10 mouse cellular contexts compared by ENCODE assay signal in the genomic region with DNA sequence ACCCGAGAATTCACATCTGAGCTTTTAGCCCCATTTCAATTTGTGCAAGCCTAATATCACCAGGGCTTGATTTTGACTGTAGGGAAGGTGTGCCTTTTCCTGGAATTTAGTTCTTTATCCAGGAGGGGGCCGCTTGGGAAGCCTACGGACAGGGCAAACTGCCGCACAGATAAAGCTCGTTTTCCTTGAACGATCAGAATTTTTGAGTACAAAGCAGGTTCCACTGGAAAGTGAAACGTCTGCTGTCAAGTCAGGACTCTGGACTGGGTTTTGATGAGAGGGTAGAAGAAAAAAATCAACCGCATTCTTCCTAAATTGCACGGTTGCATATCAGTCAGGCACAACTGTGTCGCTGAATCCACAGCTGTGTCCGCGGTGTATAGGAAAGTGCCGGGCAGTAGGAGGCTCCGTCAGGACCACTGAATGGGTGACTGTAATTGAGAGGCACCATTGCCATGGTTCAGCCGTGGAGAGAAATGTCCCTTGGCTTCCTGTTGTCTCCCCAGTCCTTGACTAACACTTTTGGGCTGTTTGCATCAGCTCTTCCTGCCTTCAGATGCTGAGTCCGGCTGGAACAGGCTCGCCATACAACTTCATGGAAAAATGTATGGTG. TPM values are rescaled to one million over a fixed set of nuclear protein-coding genes. Genes with fewer than 3 reads are reported as not detected.
DNase-seq lines count a peak whose midpoint lies in the region; ATAC-seq and TF ChIP-seq lines count a peak whose summit lies in the region.
"Had no signal": no experiment of that assay in that cellular context is flagged by ENCODE, and none has a peak within 500 bp of the region (broad histone marks: within the 10 kb centered on the region; RNA-seq: fewer than 3 reads in every experiment).

No protein-coding gene starts in this region.

- no peaks in the 10 kb centered on the region for H3K36me3 ChIP-seq in lung, embryonic 15.5 days
- no peaks in the 10 kb centered on the region for H3K36me3 ChIP-seq in hindbrain, postnatal 0 days (ENCODE audit: insufficient read depth, low read length)

- H3K4me1 ChIP-seq in lung, embryonic 15.5 days, result peaks cover 23% of the 10 kb centered on the region
- peaks cover 15% of the 10 kb centered on the region; the same call in 1 of the 2 replicates for H3K4me1 ChIP-seq in hindbrain, postnatal 0 days (ENCODE audit: insufficient read depth, low read length)

- H3K4me2 ChIP-seq in lung, embryonic 15.5 days, result peak overlapping the region; percentile 14; the same call in 1 of the 2 replicates
- H3K4me2 ChIP-seq in hindbrain, postnatal 0 days (ENCODE audit: low read depth, low read length), result peak overlapping the region; percentile 50

- TF ChIP-seq CTCF in gastrocnemius, adult 2 months (IDR thresholded peaks at IDR 0.05), result no peak
- TF ChIP-seq CTCF in hindbrain, postnatal 0 days (IDR thresholded peaks at IDR 0.05; ENCODE audit: low read depth), result no peak

- intact Hi-C loops in gastrocnemius, adult 2 months (cut with DNase I), result no loop called here

- WGBS in lung, embryonic 15.5 days, result 51% methylated on average over 17 of the region's 17 CpGs
- WGBS in hindbrain, postnatal 0 days, result 47% methylated on average over 17 of the region's 17 CpGs

- peaks cover 9% of the 10 kb centered on the region for H3K27me3 ChIP-seq in lung, embryonic 15.5 days
- H3K27me3 ChIP-seq in hindbrain, postnatal 0 days (ENCODE audit: insufficient read depth, low read length), result no peaks in the 10 kb centered on the region

- no peak for ATAC-seq in lung, embryonic 15.5 days (ENCODE audit: borderline replicate concordance, extremely low read depth, low FRiP score, low TSS enrichment)
- no peak for ATAC-seq in hindbrain, postnatal 0 days

- no peak for DNase-seq in gastrocnemius, adult 2 months
- no peak for DNase-seq in gastrocnemius, postnatal 25 days
- DNase-seq in lung, postnatal 36 days, result no peak
- DNase-seq in hindbrain, postnatal 0 days (ENCODE audit: low spot score), result no peak
- peak; percentile 33 for DNase-seq in retina, postnatal 1 day
- no peak for DNase-seq in layer of hippocampus, postnatal 25 days (ENCODE audit: extremely low spot score in 1 of 2, low spot score in 1 of 2)
- no peak for DNase-seq in gastrocnemius, adult 18-20 months (ENCODE audit: low spot score)
- DNase-seq: kidney, adult 2 months had no signal

- H3K9me3 ChIP-seq in lung, embryonic 15.5 days, result no peaks in the 10 kb centered on the region
- H3K9me3 ChIP-seq in hindbrain, postnatal 0 days (ENCODE audit: low read length), result no peaks in the 10 kb centered on the region

- no peak overlapping the region for H3K27ac ChIP-seq in gastrocnemius, adult 2 months
- H3K27ac ChIP-seq in lung, embryonic 15.5 days, result no peak overlapping the region
- peak overlapping the region; percentile 32; the same call in 1 of the 2 replicates for H3K27ac ChIP-seq in hindbrain, postnatal 0 days

- H3K4me3 ChIP-seq in gastrocnemius, adult 2 months, result peak overlapping the region; percentile 27
- H3K4me3 ChIP-seq in lung, embryonic 15.5 days, result no peak overlapping the region
- 0 out of 2 replicates have a peak overlapping the region, but pooled peaks have one; percentile 1 for H3K4me3 ChIP-seq in hindbrain, postnatal 0 days (ENCODE audit: low read length)
- H3K4me3 ChIP-seq: myocyte had no signal

- H3K9ac ChIP-seq in lung, embryonic 15.5 days, result no peak overlapping the region
- 0 out of 2 replicates have a peak overlapping the region, but pooled peaks have one; percentile 9 for H3K9ac ChIP-seq in hindbrain, postnatal 0 days (replicated peaks; ENCODE audit: low read length)

RNA-seq across cellular contexts. Expression of gene Dync1i2, which starts 19.2 kb away (rescaled TPM):
- total RNA-seq in gastrocnemius, adult 2 months (2021), result 10 to 100 TPM; 40.1 to 49.3 TPM
- 10 to 100 TPM; 39.0 to 39.1 TPM for total RNA-seq in gastrocnemius, postnatal 25 days (2021)
- 90.3 and 99.6 TPM in 2 replicates for polyA plus RNA-seq in lung, embryonic 15.5 days (2015; fragmentation: Nextera tagmentation; extraction: Ambion mirVana)
- 108 and 126 TPM in 2 replicates for total RNA-seq in hindbrain, postnatal 0 days (2014; rRNA removed)
- polyA plus RNA-seq in hindbrain, postnatal 0 days (2015; fragmentation: Nextera tagmentation; extraction: Ambion mirVana), result 164 and 170 TPM in 2 replicates
- total RNA-seq in layer of hippocampus, postnatal 25 days (2021), result 100 to 1,000 TPM; 124 to 137 TPM
- total RNA-seq in gastrocnemius, adult 18-20 months (2021), result 10 to 100 TPM; 40.4 to 42.3 TPM
